Mouse (Mus musculus): ENCODE data around the gene Acot7.
"Not testable (repeated sequence)": the region's sequence is repeated elsewhere in the genome, so short reads cannot be mapped to it uniquely, and the experiment has no call there.

Acot7 gene

GRCm38 (mm10) chr4:152212531-152212930 lies 34.6 kb downstream of the Acot7 start:
- DNase-seq = peak; percentile 70

DNA sequence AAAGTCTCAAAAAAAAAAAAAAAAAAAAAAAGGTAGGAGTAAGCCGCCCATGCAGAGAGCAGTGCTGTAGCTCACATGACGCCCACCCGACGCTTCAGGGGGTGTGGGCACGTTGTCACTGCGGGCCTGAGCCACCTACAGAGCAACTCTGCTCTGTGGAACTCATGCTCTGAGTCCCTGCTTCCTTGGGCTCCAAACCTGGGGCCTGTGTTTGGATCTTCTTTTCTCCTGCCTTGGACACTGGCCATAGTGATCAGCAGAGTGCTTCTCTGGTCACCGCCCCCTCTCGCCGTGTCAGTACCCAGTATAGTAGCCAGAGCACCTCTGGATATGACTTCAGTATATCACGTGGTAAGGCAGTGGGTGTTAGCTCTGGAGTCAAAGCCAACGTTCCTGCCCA lies 35.0 kb downstream of the Acot7 start:
- DNase-seq = peak; percentile 57

GRCm38 (mm10) chr4:152213760-152214480 lies 36.0 kb downstream of the Acot7 start:
- DNase-seq = peak; percentile 88

GRCm38 (mm10) chr4:152214871-152215415 lies 37.0 kb downstream of the Acot7 start:
- DNase-seq = peak; percentile 44

DNA sequence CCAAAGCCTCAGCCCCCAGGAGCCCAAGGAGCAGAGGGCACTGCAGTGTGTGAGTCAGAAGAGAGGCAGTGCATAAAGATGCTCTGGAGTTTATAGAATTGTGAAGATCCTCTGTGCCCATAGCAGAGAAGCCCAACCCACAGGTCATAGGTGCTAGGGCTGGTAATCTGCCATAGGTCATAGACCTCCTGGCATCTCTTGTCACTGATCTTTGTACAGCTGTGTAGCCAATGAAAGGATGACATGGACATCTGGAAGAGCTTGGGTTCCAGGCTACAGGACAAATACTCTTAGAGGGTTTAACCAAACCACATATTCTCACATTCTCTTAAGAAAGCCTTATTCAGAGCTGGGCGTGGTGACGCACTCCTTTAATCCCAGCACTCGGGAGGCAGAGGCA lies 41.7 kb downstream of the Acot7 start:
- DNase-seq = no peak

DNA sequence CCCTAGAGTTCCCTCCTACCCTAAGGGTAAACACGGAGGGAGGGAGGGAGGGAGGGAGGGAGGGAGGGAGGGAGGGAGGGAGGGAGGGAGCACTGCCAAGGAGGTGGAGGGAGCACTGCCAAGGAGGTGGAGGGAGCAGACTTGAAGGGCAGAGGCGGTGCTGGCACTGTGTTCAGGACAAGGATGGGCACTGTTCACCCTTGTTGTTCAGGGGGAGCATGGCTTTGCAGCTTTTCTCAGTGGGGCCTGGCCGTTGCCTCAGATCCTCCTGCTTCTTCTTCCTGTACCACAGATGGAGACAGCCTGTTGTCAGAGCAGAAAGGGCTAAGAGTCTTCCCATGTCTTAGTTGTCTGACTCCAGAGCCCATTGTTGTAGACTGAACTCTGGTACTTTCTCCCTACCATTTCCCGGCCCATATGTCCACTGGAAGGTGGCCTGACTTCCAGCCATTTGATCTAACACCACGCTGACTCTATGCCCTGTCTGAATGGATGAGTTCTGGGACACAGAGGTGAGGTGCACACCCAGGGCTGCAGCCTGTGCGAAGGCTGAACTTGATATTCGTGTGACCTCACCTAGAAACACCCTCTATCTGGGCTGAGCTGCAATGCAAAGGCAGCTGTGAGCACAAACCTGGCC lies 43.0 kb downstream of the Acot7 start:
- peak; percentile 67 for DNase-seq

DNA sequence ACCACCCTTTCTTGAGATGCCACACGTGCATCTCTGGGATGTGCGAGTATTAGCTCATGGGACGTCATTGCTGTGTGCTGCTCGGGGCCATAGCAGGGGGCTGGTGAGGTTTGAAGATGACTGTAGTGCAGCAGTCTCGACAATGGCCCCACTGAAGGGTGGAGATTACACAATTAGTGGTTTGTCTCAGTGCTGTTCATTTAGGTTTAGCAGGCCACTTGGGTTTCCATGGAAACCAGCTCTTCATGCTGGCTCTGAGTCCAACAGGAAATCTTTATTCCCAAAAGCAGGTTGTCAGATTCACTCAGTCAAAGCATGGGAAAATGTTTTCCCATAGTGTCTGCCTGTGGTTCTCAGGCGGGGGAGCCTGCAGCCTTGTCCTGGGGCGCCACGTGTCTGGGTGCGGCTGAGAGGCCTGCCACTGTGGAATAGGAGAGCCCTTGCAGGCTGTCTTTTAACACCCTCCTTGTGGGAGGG lies 43.5 kb downstream of the Acot7 start:
- DNase-seq = no peak

- peak; percentile 67 for DNase-seq
Observed at GRCm38 (mm10) chr4:152222111-152222510, 44.2 kb downstream of the Acot7 start.

DNA sequence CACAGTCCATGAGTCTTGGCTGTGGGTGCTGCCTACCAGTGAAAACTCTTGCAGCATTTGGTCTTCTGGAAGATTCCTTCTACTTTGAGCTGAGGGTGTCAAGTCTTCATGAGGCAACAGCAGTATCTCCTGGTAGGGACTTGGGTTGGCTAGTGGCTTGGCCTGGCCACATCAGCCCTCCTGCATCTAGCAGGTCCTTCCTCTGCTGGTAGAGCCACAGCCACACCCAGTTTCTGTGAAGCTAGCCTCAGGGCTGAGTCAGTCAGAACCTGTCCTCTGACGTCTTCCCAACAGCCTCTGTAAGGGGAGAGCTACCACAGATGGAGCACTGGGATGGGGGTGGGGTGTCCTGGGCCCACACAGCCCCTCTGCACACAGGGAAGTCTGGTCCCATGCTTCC lies 44.6 kb downstream of the Acot7 start:
- peak; percentile 53 for DNase-seq

GRCm38 (mm10) chr4:152224156-152224555 lies 46.2 kb downstream of the Acot7 start:
- no peak for DNase-seq

- peak; percentile 68 for DNase-seq
Observed at GRCm38 (mm10) chr4:152226901-152227486, 49.1 kb downstream of the Acot7 start.

- DNase-seq = no peak
Observed at GRCm38 (mm10) chr4:152227749-152228527, 50.0 kb downstream of the Acot7 start.

DNA sequence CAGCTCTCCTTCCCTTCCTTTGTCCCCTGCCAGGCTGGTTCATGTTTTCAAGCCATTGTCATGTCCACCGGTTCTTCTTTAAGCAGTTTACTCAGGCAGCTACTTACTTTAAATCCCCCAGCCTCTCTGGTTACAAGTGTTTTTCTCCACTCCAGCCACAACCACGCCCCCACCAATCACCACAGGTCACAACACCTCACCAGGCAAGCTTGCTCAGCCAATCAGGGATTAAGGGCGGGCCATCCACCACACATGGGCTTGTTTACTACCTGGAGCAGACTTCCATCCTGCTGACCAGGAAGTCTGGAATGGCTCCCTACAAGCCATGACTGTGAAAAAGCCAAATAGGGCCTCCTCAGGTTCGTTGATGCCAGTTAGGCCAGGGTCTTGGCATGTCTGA lies 52.4 kb downstream of the Acot7 start:
- not testable (repeated sequence) for DNase-seq

DNA sequence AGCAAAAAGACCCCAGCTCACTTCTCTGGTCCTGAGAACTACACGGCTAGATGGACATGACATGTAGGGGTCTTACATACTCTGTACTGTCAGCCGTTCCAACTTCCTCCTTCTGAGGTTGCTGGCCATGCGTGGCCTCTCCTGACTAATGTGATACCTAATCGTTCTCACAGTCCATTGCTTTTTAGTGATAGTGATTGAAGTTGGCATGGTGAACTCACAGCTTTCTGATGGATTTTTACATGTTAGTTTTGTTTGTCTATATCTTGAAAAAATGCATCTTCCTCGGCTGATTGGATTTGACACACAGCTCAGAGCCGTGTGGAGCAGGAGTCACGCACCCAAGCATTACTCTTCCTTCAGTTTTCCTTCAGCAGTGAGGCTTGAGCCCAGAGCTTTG lies 53.4 kb downstream of the Acot7 start:
- no peak for DNase-seq

- peak; percentile 83 for DNase-seq
Observed at GRCm38 (mm10) chr4:152232411-152232903, 54.5 kb downstream of the Acot7 start.

- DNase-seq = no peak
Observed at GRCm38 (mm10) chr4:152239974-152240373, 62.0 kb downstream of the Acot7 start.

DNA sequence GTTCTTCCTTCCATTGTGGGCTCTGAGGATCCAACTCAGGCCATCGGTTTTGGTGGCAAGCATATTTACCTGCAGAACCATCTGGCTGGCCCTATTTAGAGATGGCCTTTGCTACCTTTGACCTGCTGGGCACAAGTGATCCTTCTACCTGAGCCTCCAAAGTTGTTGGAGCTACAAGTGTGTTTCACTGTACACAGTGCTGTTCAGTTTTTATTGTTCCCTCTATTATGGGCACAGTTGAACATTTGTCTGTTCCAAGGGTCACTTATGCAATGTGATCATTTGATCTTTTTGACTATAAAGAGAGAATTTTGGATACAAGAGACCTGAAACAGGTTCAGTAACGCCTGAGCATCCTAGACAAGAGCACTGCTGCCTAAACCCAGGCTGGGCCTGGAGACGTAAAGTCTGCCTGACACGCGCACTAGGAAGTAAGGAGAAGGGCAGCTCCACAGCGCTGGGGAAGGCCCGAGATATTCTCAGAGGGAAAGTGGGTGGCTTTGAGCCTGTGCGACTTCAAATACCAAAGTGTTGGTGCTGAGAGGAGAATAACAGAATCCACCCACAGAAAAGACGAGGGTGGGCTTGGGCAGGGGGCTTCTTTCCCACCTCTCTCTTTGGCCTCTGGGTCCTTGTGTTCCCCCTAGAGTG lies 65.4 kb downstream of the Acot7 start:
- no peak for DNase-seq

- DNase-seq = peak; percentile 79
Observed at GRCm38 (mm10) chr4:152243969-152244368, 66.0 kb downstream of the Acot7 start.

GRCm38 (mm10) chr4:152244545-152245522 lies 66.9 kb downstream of the Acot7 start:
- DNase-seq = no peak

- DNase-seq = no peak
Observed at GRCm38 (mm10) chr4:152246011-152246410, 68.1 kb downstream of the Acot7 start.

DNA sequence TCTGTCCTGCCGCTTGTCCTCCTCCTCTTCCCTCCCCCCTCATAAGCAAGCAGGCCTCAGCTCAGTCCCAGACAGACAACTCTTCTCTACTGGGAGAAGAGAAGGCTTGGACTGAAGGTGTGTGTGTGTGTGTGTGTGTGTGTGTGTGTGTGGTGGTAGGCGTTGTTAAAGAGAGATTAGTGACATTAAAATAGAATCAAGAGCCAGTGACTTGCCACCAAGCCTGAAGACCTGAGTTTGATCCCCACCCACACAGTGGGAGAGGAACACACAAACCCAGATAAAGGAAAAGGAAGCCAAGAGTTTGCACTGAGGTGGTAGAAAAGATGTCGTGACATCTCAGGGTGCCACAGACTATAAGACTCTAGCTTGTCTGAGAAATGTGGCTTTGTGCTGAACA lies 69.3 kb downstream of the Acot7 start:
- DNase-seq = no peak
